Mouse (Mus musculus) adrenal gland, adult 18-20 months (tissue): ENCODE results near the gene Tlr9. TPM values are rescaled to one million over a fixed set of nuclear protein-coding genes. Genes with fewer than 3 reads are reported as not detected.

Experiments
- DNase-seq, 2 experiments: peaks; one replicate each; pipeline ENCODE4 v3.0.0; 2021 to 2022; ENCODE audit warnings: low spot score in 2 of 2
- microRNA-seq, 2 experiments: library from miRNA; unstranded; fragments of <30 nt; microRNA quantifications; one replicate each; pipeline ENCODE4 v1.2.0; 2021; ENCODE audit warnings: borderline number of aligned reads in 2 of 2
- total RNA-seq, 2 experiments: library from RNA; stranded (reverse); gene quantifications; 1 replicate in 1 of 2; 2 replicates in 1 of 2; pipeline ENCODE4 v1.2.3; 2021

The Tlr9 gene
- total RNA-seq, 2 experiments from 2014 or later: 0.63 to 0.83 TPM

DNA sequence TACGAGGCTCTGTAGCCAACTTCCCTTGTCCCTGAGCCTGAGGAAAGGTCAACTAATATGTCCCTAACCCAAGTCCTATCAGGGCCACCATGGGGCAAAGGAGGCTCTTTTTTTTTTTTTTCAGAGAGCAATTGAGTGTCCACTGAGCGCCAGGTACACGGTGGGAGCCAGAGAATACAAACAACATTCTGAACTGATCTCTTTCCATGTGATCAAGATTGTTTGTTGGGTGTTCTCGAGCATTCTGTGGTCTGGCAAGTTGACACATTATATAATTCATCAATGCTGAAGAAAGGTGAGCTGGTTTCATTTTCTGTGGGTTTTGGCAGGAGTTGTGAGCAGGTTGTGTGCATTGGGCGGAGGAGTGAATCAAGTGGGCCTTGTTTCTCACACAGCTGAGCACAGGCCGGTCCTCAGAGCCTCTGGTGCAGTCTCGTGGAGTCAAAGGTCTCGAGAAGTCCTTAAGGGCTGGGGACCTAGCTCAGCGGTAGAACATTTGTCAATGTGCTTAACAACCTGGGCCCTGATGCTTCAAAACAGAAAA is 41.1 kb downstream of the Tlr9 start:
- no peak for DNase-seq

DNA sequence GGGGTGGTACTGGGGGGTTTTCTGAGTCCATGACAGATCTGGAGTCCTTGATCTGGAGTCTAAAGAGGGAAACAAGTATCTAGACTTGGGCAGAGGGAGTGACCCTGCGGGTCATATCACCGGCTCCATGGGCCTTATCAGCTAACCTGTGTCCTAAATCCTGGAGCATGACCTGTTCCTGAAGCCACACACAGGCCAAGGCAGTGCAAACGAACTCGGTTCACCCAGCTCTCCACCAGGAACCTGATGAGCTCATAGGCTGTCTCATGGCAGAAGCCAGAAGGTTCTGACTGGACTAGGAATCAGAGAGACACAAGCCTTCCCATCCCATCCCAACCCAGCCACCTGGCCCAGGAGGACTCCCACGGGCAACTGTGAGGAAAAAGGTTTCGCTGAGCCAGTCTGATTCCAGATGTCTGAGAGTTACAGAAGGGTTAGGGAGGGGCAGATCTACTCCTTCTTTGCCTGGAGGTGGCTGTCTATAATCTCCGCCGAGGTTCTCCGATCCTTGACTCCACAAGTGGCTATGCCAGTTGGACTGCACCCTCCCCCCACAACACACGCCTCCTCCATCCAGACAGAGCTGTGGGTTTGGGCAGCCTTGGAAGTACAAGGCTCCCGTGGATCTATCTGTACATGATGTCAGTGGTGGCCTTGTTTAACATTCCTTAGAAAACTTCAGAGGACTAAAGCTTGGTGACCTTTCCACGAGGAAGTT is 43.1 kb downstream of the Tlr9 start:
- no peak for DNase-seq

DNA sequence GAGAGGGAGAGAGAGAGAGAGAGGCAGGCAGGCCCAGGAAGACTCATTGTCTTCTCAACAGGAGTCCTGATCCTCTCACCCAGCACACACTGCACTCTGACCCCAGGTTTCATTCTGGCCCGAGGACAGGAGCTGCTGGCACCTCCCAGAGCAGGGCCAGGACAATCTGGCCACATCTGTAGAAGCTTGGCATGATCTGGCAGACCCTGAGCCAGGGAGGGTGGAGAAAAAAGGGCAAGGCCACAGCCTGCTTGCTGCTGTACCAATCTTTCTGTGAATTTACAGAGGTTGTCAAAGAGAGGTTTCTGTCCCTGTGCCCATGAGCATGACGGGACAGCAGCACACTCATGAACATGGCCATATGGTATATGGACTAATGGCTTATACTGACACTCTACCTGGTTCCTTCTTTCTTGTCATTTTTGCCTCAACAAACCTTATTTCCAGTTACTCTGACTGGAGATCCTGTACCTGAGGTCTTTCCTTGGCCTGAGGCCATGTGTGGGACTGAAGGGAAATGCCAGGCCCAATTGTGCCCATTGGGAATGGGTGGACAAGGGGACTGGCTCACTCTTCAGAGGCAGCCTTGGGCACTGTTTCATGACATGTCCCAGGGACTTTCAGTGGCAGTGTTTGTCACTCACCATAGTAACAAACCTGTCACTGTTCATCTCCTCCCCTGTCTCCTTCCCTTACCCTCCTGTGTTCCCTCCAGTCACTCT is 44.7 kb downstream of the Tlr9 start:
- peak; percentile 54 to 64 for DNase-seq

DNA sequence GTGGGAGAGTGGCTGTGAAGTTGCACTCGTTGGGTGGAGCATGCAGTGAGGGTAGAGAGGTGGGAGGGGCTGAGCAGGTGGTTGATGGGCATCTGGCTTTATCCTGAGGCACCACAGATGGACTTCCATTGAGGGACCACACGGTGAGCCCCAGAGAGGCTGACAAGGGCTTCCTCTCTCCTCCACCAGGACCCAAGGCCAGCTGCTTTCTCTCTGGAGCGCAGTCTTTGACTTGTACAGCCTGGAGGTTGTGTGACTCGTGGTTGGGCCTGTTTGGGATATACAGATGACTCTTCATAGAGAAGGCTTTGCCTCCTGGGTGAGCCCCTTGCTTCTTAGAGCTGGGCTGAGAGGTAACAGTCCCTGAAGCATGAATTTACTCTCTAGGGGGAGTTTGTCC is 46.0 kb downstream of the Tlr9 start:
- DNase-seq: no peak

DNA sequence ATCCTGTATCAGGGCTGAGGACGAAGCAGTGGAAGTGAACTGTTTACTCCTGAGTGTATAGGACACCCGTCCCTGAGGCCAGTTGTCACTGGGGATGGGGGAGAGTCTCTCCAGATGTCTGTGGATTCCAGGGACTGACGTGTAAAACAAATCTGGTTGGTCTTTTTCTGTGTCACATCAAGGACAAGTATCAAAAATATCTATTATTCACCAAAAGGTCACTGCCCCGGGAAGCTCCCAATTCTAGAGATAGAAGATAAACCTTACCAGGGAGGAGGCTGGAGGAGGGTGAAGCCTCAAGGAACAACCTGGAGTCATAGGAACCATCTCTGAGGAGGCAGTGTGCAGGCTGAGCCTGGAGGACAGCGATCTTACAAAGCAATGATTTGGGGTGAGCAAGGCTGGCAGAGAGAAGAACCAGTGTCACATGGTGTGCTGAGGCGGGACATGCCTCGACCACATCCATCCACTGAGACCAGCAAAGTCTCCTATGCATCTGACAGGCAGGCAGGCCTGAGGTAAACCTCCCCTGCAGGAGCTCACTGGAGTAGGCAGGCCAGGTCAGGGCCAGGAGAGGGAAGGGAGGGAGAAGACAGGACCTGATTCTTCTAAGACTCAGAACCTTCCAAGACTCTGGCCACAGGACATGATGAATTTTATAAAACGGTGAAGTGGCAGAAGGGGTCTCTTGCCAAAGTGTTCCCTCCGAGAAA is 46.8 kb downstream of the Tlr9 start:
- DNase-seq: no peak

DNA sequence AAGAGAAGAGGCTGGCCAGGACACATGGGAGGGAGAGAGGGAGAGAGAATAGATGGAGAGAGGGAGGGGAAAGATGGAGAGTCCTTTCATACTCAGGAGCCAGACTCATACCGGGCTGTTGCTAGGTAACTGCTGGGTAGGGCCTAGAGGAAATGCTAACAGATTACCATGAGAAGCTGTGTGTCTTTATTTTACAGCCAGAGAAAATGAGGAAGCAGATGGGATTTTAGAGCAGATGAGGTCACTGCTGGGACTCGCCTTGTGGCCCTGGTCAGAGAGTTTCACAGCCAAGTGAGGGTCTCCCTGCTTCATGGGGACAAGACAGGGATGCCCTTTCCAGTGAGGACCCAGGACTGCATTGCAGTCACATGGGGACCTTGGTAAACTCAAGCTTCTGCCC is 47.5 kb downstream of the Tlr9 start:
- DNase-seq: no peak

DNA sequence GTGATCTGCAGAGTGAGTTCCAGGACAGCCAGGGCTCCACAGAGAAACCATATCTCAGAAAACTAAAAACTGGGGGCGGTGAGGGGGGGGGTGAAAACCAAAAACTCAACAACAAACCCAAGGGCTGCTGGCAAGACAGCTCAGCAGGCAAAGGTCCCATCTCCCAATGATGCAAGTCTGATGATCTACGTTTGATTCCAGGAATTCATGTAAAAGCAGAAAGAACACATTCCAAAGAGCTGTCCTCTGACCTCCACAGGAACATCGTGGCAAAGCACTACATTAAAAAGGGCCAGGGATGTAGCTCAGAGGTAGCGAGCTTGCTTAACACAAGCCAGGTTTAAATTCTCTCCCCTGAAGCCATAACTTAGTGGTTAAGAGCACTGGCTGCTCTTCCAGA is 48.3 kb downstream of the Tlr9 start:
- DNase-seq: no peak

DNA sequence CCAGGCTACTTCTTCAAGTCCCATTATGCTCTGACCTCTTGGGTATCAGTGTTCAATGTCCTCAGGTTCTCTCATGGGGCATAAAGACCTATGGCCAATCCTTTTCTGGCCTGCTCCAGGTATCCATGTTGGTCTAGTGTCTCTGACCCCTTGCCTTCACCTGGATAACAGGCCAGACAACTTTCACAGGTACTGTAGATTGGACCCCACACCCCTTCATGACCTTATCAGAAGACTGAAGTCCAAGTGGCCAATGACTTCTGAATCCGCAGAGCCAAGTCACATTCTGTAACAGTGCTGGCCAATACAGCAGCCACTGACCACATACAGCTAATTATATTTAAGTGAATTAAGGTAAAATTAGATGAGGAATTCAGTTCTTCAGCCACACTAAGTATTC is 49.9 kb downstream of the Tlr9 start:
- DNase-seq: no peak

DNA sequence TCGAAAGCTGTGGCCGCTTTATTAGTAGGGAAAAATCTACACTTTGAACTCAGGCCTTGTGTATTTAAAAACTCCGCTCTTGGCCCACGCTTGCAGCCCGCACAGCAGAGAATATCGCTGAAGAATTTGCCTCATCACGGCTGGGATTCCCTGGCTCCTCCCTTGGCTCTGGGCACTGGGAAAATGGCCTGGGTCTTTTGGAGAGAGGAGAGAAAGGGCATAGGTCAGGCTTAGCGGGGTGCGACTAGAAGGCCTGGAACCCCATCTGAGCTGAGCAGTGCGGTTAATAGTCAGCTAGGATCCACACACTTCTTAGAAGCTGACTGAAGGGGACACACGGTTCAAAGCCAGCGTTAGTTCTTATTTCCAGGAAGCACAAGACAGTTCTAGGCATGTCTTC is 50.9 kb downstream of the Tlr9 start:
- DNase-seq: no peak

DNA sequence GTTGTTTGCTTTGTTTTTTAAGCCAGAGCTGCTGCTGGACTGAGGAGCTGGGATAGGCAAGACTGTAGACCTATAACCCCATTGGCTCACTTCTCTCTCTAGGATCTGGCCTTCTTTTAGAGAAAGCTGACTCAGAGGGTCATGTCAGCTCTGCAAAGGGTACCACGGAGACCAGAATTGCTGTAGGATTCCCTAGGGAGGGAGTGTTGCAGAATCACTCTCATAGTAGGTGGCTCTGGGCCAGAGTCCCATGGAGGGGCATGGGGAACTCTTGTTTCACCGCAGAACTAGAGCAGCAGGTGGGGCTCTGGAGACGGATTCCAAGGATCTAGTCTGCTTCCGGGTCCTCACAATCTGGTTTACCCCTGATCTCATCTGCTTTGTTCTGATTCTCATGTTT is 51.4 kb downstream of the Tlr9 start:
- no peak for DNase-seq

DNA sequence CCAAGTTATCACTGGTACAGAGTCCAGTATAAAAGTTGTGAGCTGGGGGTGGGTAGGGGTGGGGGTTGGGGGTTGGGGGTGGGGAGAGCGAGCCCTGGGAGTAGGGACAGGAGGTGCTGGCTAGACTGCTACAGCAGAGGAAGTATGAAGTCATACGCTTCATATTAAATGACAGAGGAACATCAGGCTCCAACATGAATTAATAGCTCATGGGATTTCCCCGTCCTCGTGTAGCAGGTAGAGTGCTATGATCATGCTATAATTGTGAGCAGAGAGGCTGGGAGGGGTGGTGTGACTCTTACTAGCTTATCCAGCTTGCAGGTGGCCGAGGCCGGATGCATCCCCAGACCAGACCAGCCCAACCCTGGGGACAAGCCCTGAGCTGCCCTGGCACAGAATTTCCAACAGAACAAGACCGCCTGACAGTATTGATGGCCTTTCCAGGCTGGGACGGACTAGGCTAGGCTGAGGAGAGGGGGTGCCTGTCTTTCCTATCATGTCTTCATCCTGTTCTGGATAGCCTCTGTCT is 52.3 kb downstream of the Tlr9 start:
- DNase-seq: no peak

DNA sequence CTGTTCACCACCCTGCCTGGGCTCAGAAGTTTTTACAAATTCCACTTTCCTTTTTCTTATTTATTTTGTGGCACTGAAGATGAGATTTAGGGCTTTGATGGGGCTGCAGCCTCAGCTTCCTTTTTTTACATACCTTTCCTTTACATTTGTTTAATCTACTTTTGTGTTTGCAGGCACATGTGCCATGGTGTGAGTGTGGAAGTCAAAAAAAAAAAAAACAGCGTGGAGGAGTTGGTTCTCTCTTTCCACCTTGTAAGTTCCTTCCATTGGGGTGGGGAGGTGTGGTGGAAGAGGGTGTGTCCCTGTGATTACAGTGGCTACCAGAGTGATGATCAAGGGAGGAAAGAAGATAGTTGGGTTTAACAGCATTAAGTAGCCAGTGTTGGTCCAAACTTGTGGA is 53.4 kb downstream of the Tlr9 start:
- no peak for DNase-seq

Small RNA genes within 50 kb of the gene (microRNA-seq; reads per million reads assigned to microRNA genes)
- 80,621 to 98,629 reads per million in 2 experiments for gene Mirlet7g

Other genes with a start within 250 kb of the Tlr9 start
- under 1 TPM; 0.10 to 0.30 TPM for gene Col6a4, start 125.8 kb upstream of the Tlr9 start, total RNA-seq
- 1 to 10 TPM; 1.9 to 2.7 TPM for gene Glyctk, start 64.5 kb upstream of the Tlr9 start, total RNA-seq
- gene Wdr82, start 51.7 kb upstream of the Tlr9 start, total RNA-seq: 10 to 100 TPM; 73.7 to 81.6 TPM
- 100 to 1,000 TPM; 105 to 110 TPM for gene Ppm1m, start 22.9 kb upstream of the Tlr9 start, total RNA-seq
- gene Twf2, start 19.5 kb upstream of the Tlr9 start, total RNA-seq: 10 to 100 TPM; 41.1 to 78.7 TPM
- 1,000 to 10,000 TPM; 1,196 to 1,991 TPM for gene Alas1, start 26.1 kb downstream of the Tlr9 start, total RNA-seq
- gene Poc1a, start 58.5 kb downstream of the Tlr9 start, total RNA-seq: 1 to 10 TPM; 3.2 to 4.3 TPM
- 10 to 100 TPM; 11.8 to 22.2 TPM for gene Dusp7, start 146.0 kb downstream of the Tlr9 start, total RNA-seq
- gene Rpl29, start 206.9 kb downstream of the Tlr9 start, total RNA-seq: 100 to 1,000 TPM; 339 to 377 TPM
- 10 to 100 TPM; 13.9 to 14.9 TPM for gene Acy1, start 215.7 kb downstream of the Tlr9 start, total RNA-seq
- 10 to 100 TPM; 29.6 to 43.4 TPM for gene Abhd14b, start 224.9 kb downstream of the Tlr9 start, total RNA-seq
- gene Abhd14a, start 225.1 kb downstream of the Tlr9 start, total RNA-seq: 10 to 100 TPM; 18.3 to 21.3 TPM
- 10 to 100 TPM; 22.4 to 28.0 TPM for gene Pcbp4, start 230.7 kb downstream of the Tlr9 start, total RNA-seq
- under 1 TPM; 0.20 to 0.29 TPM for gene Gpr62, start 243.3 kb downstream of the Tlr9 start, total RNA-seq